Mouse (Mus musculus): Measurements from ENCODE around the gene H13.

H13 gene

GRCm38 (mm10) chr2:152737306-152738221 is 68.3 kb downstream of the H13 start:
- DNase-seq: peak; percentile 42

DNA sequence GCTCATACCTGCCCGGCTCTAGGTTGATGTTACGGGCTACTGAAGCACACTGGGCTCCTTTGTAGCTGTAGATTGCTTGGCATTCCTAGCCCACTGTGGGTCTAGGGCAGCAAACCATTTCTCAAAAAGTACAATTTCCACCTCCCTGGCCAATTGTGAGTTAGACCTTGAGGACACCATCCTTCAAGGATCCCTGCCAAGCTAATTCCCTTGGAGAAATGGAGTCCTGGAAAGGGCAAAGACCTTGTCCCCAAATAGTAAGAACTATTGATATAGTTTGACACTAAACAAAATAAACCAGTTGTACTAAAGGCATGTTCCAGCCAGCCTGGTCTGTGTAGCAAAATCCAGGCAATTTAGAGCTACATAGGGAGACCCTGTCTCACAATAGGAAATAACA is 69.1 kb downstream of the H13 start:
- DNase-seq: no peak

DNA sequence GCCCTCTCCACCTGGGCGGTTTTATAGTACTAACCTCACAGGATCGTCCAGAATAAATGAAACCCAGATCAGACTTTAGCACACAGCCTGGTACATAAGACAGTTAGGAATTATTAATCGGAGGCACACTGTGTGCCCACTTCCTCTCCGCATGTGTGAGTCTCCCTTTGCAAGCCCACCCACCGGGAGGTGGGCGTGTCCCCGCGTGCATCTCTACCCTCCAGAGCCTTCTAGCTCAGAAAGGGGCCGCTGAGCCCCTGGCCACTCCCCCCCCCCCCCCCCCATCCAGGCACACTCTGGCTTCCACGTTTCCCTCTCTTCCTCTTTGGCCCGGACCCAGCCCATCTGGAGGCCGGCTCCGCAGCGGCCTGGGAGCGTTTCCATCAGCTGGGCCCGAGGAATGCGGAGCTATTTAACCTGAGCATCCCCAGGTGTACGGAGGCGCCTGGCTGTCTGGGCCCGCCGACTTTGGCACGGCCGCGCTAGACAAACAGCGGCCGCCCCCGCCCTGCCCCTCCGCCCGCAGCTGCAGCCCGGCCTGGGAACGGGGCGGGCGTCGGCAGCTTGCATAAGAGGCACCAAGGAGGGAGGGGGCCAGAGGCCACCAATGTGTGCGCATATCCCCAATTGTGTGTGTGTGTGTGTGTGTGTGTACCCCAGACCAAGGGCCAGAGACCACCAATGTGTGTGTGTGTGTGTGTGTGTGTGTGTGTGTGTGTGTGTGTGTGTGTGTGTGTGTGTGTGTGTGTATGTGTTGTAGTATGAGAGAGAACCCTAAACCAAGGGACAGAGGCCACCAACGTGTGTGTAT is 70.0 kb downstream of the H13 start:
- DNase-seq: peak; percentile 94

- peak; percentile 86 for DNase-seq
Observed at GRCm38 (mm10) chr2:152739842-152740260, 70.6 kb downstream of the H13 start.

DNA sequence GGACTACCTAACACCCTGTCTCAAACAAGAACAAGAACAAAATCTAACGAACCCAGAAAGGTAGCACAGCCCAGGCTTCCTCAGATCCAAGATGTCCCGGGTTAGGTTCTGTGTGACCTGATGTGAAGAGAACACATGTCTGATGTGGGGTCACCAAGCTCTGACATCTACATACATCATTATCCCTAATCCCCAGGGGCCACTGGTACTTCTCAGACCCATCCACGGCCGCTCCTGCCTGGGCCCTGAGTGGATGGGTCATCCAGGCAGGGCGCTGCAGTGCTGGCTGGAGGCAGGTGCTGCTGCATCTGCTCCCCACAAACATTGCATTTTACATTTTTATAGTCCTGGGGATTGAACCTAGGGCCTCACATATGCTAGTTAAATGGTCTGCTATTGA is 71.2 kb downstream of the H13 start:
- no peak for DNase-seq

DNA sequence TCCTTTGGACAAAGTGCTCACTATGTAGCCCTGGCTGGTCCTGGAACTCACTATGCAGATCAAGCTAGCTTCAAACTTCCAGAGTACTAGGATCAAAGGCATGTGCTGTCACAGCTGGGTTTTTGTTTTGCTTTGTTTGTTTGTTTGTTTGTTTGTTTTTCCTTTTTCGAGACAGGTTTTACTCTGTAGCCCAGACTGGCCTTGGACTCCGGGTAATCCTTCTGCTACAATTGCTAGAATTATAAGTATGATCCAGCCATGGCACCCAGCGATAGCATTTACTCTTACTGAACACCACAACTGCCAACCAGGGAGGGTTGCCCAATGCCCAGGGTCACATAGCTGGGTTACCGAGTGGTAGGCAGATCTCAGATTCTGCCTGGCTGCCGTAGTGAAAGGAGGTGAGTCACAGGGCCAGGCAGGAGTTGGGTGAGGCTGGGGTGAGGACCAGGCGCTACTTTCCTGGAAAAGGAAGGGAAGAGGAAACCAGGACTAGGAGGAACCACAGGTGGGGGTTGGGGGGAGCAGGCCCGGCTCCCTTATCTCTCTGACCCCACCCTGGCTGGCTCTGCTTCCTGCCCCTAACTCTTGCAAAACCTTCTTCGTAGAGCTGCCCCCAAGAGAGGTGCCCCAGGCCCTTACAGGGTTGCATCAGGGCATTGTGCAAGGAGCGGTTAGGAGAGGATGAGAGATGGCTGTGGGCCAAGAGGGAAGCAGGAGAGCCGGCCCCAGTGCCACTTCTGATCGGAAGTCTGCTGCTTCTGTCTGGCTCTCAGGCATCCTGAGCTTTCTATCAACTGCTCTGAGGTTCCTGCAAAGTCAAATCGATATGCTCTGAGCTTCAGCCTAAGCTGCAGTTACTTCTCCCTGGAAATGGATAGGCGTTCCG is 72.1 kb downstream of the H13 start:
- DNase-seq: peak; percentile 76

DNA sequence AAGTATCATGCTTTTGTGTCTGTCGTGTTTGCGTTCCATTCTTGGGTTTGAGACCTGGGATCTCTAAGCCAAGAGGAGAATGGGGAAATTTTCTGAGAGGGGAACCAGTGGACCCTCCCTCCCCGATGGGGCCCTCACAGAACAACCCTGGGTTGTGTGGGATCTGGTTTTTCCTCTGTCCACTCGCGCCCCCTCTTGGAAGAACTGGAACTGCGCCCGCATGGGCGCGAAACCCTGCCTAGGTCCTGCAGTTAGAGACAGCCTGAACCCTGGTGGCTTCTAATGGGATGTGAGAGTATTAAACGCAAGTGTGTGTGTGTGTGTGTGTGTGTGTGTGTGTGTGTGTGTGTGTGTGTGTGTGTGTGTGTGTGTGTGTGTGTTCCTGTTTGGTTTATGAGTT is 73.2 kb downstream of the H13 start:
- DNase-seq: peak; percentile 67

GRCm38 (mm10) chr2:152753944-152754711 is 84.9 kb downstream of the H13 start, which contains the start of gene Cox4i2:
Cox4i2 (plus strand) TSS chr2:152754173.
- no peak for DNase-seq

- DNase-seq: no peak
Observed at GRCm38 (mm10) chr2:152756474-152757393, 87.5 kb downstream of the H13 start.

GRCm38 (mm10) chr2:152757478-152757877 is 88.2 kb downstream of the H13 start:
- no peak for DNase-seq

Measured in kidney, adult 11 months (tissue).